Mouse (Mus musculus) hindbrain, embryonic 13.5 days (tissue): ENCODE measurements around the gene Akap10. TPM values are rescaled to one million over a fixed set of nuclear protein-coding genes. Genes with fewer than 3 reads are reported as not detected.
"Not testable (repeated sequence)": the region's sequence is repeated elsewhere in the genome, so short reads cannot be mapped to it uniquely, and the experiment has no call there.

Source experiments
- ATAC-seq: fragments of 200-750 bp; cut with Nextera tagmentation; 2 replicates; pipeline ENCODE4 v1.8.0; 2017; ENCODE audit warnings: moderate TSS enrichment; ENCODE audit not compliant: low FRiP score
- H3K27ac ChIP-seq: fragments of 300-500 bp; sonication (generic); 2 replicates; pipeline ENCODE4 v1.5.1; 2015; ENCODE audit warnings: inconsistent platforms, mild to moderate bottlenecking, moderate library complexity
- H3K27me3 ChIP-seq: fragments of 300-500 bp; sonication (generic); 2 replicates; pipeline ENCODE4 v1.6.1; 2015; ENCODE audit warnings: mild to moderate bottlenecking, inconsistent platforms
- H3K36me3 ChIP-seq: fragments of 300-500 bp; sonication (generic); 2 replicates; pipeline ENCODE4 v1.6.1; 2015; ENCODE audit warnings: mild to moderate bottlenecking, inconsistent platforms
- H3K4me1 ChIP-seq: fragments of 300-500 bp; sonication (generic); replicated peaks from 2 replicates; pipeline ENCODE4 v1.6.1; 2015; ENCODE audit warnings: inconsistent platforms
- H3K4me2 ChIP-seq: fragments of 300-500 bp; sonication (generic); 2 replicates; pipeline ENCODE4 v1.6.1; 2015; ENCODE audit warnings: inconsistent platforms, mild to moderate bottlenecking, moderate library complexity
- H3K4me3 ChIP-seq: fragments of 300-500 bp; sonication (generic); 2 replicates; pipeline ENCODE4 v1.5.1; 2015; ENCODE audit warnings: mild to moderate bottlenecking, inconsistent platforms
- H3K9ac ChIP-seq: fragments of 300-500 bp; sonication (generic); 2 replicates; pipeline ENCODE4 v1.6.1; 2015; ENCODE audit warnings: mild to moderate bottlenecking, inconsistent platforms
- H3K9me3 ChIP-seq: fragments of 300-500 bp; sonication (generic); 2 replicates; pipeline ENCODE4 v1.6.1; 2016; ENCODE audit warnings: inconsistent platforms
- WGBS: fragments of 180-500 bp; shearing (Covaris S2); methylation state at CpG from one replicate; pipeline ENCODE4 v1.1.7; 2015; 5-methylcytosine and 5-hydroxymethylcytosine counted together
- polyA plus RNA-seq: library from polyadenylated mRNA; unstranded; fragments of >200 nt; fragmentation: Nextera tagmentation; extraction: Ambion mirVana; gene quantifications from 2 replicates; pipeline ENCODE4 v1.2.1, GENCODE M21; 2015

Akap10 gene
- polyA plus RNA-seq, 1 experiment from 2014 or later: 14.1 TPM

DNA sequence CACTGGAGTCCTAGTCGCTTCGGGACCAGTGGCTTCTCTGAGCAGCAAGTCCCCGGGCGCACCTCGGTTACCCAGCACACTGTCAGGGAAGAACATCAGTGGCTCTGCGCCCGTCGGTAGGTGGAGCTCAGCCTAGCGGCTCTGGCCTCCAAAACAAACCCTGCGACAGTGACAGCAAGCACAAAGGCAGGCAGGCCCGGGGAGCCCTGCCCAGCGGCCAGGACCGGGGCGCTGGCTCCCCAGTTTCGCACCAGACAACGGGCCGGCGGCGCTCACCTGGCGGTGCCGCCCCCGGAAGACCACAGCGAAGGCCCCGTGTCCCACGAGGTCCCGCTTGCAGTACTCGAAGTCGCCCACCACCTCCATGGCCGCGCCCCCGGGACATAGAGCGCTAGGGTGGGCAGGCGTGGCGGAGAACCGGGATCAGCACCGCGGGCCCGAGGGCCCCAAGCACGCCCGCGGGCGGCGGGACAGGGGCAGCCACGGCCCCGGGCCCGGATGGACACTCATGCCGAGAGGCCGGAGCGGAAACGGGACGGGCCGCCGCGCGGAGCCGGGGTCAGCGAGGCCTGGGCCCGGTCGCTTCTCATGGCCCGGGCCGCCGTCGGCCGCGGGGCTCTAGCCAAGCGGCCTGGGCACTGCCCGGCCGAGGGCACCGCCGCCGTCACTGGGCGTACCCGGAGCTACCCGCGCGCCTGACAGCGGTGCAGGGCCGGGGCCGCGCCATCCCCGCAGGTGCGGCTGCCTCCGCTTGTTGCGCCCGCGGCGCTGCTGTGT is 75.7 kb downstream of the Akap10 start:
- peak; percentile 89 for ATAC-seq

DNA sequence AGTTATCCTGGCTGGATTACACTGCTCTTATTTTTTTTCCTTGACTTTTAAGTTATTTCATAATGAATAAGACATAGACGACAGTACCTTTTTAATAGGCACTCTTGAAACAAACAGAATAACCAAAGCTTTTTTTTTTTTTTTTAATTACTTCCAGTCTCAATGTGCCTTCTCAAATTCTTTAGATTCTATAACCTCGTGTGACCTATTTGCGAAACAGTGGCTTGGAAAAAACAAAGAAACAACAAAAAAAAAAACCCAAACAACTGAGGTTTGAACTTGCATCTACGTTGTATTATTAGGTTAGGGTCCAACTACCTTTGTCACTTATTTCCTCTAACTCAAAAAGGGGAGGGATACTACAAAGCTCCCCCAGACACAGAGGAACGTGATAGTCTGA is 76.4 kb downstream of the Akap10 start:
- Histone ChIP-seq H3K36me3 (peaks cover 7% of the 10 kb centered on the region; the same call in 1 of the 2 replicates), H3K4me1 (peaks cover 35% of the 10 kb centered on the region), H3K27ac (peak overlapping the region; percentile 99), H3K9me3 (no peaks in the 10 kb centered on the region), H3K4me2 (peak overlapping the region; percentile 72), H3K27me3 (no peaks in the 10 kb centered on the region), H3K9ac (peak overlapping the region; percentile 100), H3K4me3 (peak overlapping the region; percentile 95)
- no peak for ATAC-seq
- WGBS: 11% methylated on average over 5 of the region's 5 CpGs

More for the DNA sequence above, 75.7 kb downstream of the Akap10 start:
- Histone ChIP-seq H3K27me3 (no peaks in the 10 kb centered on the region), H3K27ac (peak overlapping the region; percentile 99), H3K9ac (peak overlapping the region; percentile 100), H3K36me3 (peaks cover 6% of the 10 kb centered on the region; the same call in 1 of the 2 replicates), H3K4me3 (peak overlapping the region; percentile 95), H3K9me3 (no peaks in the 10 kb centered on the region), H3K4me2 (peak overlapping the region; percentile 72), H3K4me1 (peaks cover 33% of the 10 kb centered on the region)
- WGBS: under 1% methylated on average over 75 of the region's 87 CpGs

DNA sequence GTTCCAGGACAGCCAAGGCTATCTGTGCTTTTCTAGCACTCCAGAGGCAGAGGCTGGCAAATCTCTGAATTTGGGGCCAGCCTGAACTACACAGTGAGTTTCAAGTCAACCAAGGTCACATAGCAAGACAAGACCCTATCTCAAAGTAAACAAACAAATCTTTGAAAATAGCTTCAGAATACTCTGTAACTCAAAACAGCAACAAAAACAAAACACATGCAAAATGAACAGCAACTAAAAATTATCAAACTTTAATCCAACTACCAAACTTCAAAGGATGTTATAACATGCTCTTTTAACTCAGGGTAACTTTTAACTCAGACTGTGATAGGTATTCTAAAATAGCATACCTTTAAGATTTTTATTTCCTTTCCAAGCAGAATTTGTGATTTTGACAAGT is 77.1 kb downstream of the Akap10 start:
- Histone ChIP-seq H3K4me1 (peaks cover 35% of the 10 kb centered on the region), H3K9me3 (no peaks in the 10 kb centered on the region), H3K9ac (no peak overlapping the region; the same call in 1 of the 2 replicates), H3K4me2 (peak overlapping the region; percentile 43), H3K36me3 (peaks cover 7% of the 10 kb centered on the region; the same call in 1 of the 2 replicates), H3K4me3 (no peak overlapping the region), H3K27ac (no peak overlapping the region), H3K27me3 (no peaks in the 10 kb centered on the region)
- ATAC-seq: no peak

DNA sequence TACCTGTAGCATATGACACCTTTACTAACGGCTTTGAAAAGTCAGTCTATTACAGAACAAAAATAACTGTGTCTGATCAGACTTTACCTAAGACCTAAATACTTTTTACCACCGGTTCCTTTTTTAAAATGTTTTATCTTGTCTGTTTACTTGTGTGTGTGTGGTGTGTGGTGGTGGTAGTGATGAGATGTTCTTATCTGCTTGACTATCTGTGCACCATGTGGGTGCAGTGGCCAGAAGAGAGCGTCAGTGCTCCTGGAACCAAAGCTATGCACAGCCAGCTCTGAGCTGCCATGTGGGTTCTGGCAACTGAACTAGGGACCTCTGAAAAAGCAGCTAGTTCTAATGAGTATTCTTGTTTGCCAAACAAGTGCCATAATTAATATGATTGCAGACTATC is 78.9 kb downstream of the Akap10 start:
- peaks cover 39% of the 10 kb centered on the region for H3K4me1 ChIP-seq
- H3K27me3 ChIP-seq: no peaks in the 10 kb centered on the region
- no peak overlapping the region for H3K4me2 ChIP-seq
- 87% methylated on average over 3 of the region's 3 CpGs for WGBS
- no peak overlapping the region for H3K27ac ChIP-seq
- no peak overlapping the region for H3K4me3 ChIP-seq
- no peak overlapping the region for H3K9ac ChIP-seq
- H3K36me3 ChIP-seq: peaks cover 7% of the 10 kb centered on the region; the same call in 1 of the 2 replicates
- no peak for ATAC-seq
- no peaks in the 10 kb centered on the region for H3K9me3 ChIP-seq

DNA sequence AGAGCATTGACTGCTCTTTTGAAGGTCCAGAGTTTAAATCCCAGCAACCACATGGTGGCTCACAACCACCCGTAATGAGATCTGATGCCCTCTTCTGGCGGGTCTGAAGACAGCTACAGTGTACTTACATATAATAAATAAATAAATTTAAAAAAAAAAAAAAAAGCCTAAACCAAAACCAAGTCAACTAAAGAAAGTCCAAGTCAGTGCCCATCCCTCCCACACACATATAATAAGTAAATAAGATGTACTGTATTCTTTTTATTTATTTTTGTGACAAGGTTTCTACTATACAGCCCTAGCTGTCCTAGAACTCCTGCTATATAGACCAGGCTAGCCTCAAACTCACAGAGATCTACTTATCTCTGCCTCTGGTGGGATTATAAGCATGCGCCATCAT is 89.4 kb downstream of the Akap10 start:
- H3K36me3 ChIP-seq: peaks cover 66% of the 10 kb centered on the region
- not testable (repeated sequence) for H3K4me3 ChIP-seq, H3K9ac ChIP-seq, H3K27me3 ChIP-seq, H3K4me1 ChIP-seq, H3K9me3 ChIP-seq, ATAC-seq, H3K4me2 ChIP-seq, H3K27ac ChIP-seq
- 67% methylated on average over 3 of the region's 3 CpGs for WGBS

DNA sequence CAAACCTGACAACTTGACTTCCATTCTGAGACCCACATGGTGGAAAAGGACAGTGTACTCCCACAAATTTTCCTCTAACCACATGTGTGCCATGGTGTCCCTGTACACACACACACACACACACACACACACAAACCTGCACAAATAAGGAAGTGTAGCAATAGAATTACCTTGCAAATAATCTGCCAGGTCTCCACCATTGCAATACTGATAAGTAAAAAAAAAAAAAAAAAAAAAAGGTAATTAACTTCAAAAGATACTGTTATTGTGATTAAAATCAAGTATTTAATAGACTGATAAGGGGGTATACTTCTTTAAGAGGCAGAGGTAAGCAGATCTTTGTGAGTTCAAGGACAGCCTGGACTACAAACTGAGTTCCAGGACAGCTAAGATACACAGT is 90.1 kb downstream of the Akap10 start:
- Histone ChIP-seq H3K9me3 (no peaks in the 10 kb centered on the region), H3K36me3 (peaks cover 61% of the 10 kb centered on the region), H3K27ac (no peak overlapping the region), H3K4me2 (no peak overlapping the region), H3K4me3 (no peak overlapping the region), H3K27me3 (no peaks in the 10 kb centered on the region), H3K9ac (no peak overlapping the region), H3K4me1 (no peaks in the 10 kb centered on the region)
- ATAC-seq: no peak

DNA sequence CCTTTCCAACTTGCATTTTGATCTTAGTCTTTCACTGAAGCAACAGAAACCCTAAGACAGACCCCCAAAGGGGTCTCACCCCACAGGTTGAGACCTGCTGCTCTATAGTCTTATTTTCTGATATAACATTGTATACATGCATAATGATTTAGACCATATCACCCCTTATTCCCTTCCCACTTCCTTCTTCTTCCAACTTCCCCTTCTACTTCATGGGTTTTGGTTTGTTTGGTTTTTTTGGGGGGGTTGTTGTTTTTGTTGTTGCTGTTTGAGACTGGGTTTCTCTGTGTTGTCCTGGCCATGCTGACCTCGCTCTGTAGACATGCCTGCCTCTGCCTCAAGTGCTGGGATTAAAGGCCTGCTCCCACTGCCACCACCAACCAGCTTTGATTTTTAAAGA is 90.9 kb downstream of the Akap10 start:
- 80% methylated on average over 1 of the region's 1 CpGs for WGBS
- Histone ChIP-seq H3K4me1 (no peaks in the 10 kb centered on the region), H3K9me3 (no peaks in the 10 kb centered on the region), H3K4me2 (no peak overlapping the region), H3K4me3 (no peak overlapping the region), H3K36me3 (peaks cover 66% of the 10 kb centered on the region), H3K27ac (no peak overlapping the region), H3K9ac (no peak overlapping the region), H3K27me3 (no peaks in the 10 kb centered on the region)
- ATAC-seq: no peak

Other genes with a start within 250 kb of the Akap10 start
- 0.13 and 0.19 TPM in 2 replicates for gene Fam83g, start 246.2 kb downstream of the Akap10 start, polyA plus RNA-seq
- not detected in 2 replicates for gene Slc5a10, start 209.4 kb downstream of the Akap10 start, polyA plus RNA-seq
- 54.3 and 55.8 TPM in 2 replicates for gene Prpsap2, start 168.2 kb downstream of the Akap10 start, polyA plus RNA-seq
- 32.9 and 34.7 TPM in 2 replicates for gene Ulk2, start 75.2 kb downstream of the Akap10 start, polyA plus RNA-seq
- 13.0 and 14.9 TPM in 2 replicates for gene Specc1, start 26.5 kb upstream of the Akap10 start, polyA plus RNA-seq